Mouse (Mus musculus) hindbrain, embryonic 11.5 days (tissue): ENCODE data around the gene Gatd1. TPM values are rescaled to one million over a fixed set of nuclear protein-coding genes. Genes with fewer than 3 reads are reported as not detected.

ENCODE experiments used
- ATAC-seq: fragments of 200-750 bp; cut with Nextera tagmentation; 2 replicates; pipeline ENCODE4 v1.8.0; 2017; ENCODE audit warnings: mild to moderate bottlenecking, moderate TSS enrichment, moderate library complexity; ENCODE audit not compliant: low FRiP score
- DNase-seq: peaks from one replicate; pipeline ENCODE4 v3.0.0-alpha.2; 2015; ENCODE audit warnings: low spot score
- H3K27ac ChIP-seq: fragments of 300-500 bp; sonication (generic); 2 replicates; pipeline ENCODE4 v1.5.1; 2014; ENCODE audit warnings: mild to moderate bottlenecking, low read depth, low read length
- H3K27me3 ChIP-seq: fragments of 300-500 bp; sonication (generic); 2 replicates; pipeline ENCODE4 v1.6.1; 2014; ENCODE audit warnings: mild to moderate bottlenecking, low read length, moderate library complexity, mixed read lengths; ENCODE audit not compliant: control insufficient read depth, insufficient read depth
- H3K36me3 ChIP-seq: fragments of 300-500 bp; sonication (generic); 2 replicates; pipeline ENCODE4 v1.6.1; 2014; ENCODE audit warnings: mild to moderate bottlenecking, low read length, moderate library complexity, mixed read lengths; ENCODE audit not compliant: control insufficient read depth, insufficient read depth
- H3K4me1 ChIP-seq: fragments of 300-500 bp; sonication (generic); replicated peaks from 2 replicates; pipeline ENCODE4 v1.6.1; 2014; ENCODE audit warnings: low read length, mixed read lengths; ENCODE audit not compliant: control insufficient read depth, insufficient read depth
- H3K4me2 ChIP-seq: fragments of 300-500 bp; sonication (generic); replicated peaks from 2 replicates; pipeline ENCODE4 v1.6.1; 2014; ENCODE audit warnings: mild to moderate bottlenecking, low read depth, low read length
- H3K4me3 ChIP-seq: fragments of 300-500 bp; sonication (generic); 2 replicates; pipeline ENCODE4 v1.5.1; 2014; ENCODE audit warnings: low read depth, low read length
- H3K9ac ChIP-seq: fragments of 300-500 bp; sonication (generic); 2 replicates; pipeline ENCODE4 v1.6.1; 2014; ENCODE audit warnings: low read depth, low read length
- H3K9me3 ChIP-seq: fragments of 300-500 bp; sonication (generic); 2 replicates; pipeline ENCODE4 v1.6.1; 2016; ENCODE audit warnings: low read length; ENCODE audit not compliant: control insufficient read depth
- WGBS: fragments of 180-500 bp; shearing (Covaris S2); extraction: QIAGEN DNeasy Blood & Tissue Kit; methylation state at CpG from one replicate; pipeline ENCODE4 v1.1.7; 2014; 5-methylcytosine and 5-hydroxymethylcytosine counted together
- polyA plus RNA-seq: library from polyadenylated mRNA; unstranded; fragments of >200 nt; fragmentation: Nextera tagmentation; extraction: Ambion mirVana; gene quantifications from 2 replicates; pipeline ENCODE4 v1.2.1, GENCODE M21; 2014

Gene Gatd1
- polyA plus RNA-seq, 1 experiment from 2014 or later, result 48.1 TPM

DNA sequence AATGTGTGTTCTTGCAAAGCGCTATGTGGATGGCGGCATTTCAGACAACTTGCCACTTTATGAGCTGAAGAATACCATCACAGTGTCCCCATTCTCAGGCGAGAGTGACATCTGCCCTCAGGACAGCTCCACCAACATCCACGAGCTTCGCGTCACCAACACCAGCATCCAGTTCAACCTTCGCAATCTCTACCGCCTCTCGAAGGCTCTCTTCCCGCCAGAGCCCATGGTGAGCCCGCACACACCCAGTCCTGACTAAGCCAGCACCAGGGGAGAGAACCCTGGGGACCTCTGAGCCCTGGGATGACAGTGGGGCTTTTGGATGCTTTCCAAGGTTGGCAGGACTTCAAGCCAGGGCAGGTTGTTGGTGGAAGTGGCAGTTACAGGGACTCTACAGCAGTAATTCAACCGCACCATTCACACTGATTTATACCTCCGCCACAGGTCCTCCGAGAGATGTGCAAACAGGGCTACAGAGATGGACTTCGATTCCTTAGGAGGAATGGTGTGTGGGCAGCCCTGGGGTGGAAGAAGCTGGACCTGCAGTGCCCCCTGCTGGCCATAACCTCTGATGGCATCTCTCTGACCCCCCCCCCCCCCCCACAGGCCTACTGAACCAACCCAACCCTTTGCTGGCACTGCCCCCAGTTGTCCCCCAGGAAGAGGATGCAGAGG, 44.2 kb upstream of the Gatd1 start:
- Histone ChIP-seq H3K9ac (no peak overlapping the region), H3K9me3 (no peaks in the 10 kb centered on the region), H3K36me3 (no peaks in the 10 kb centered on the region), H3K4me3 (no peak overlapping the region), H3K4me1 (peaks cover 3% of the 10 kb centered on the region; the same call in 1 of the 2 replicates), H3K4me2 (no peak overlapping the region), H3K27me3 (peaks cover 40% of the 10 kb centered on the region), H3K27ac (no peak overlapping the region)
- 72% methylated on average over 15 of the region's 15 CpGs for whole genome bisulfite sequencing
- ATAC-seq (no peak), DNase-seq (peak; percentile 71)

DNA sequence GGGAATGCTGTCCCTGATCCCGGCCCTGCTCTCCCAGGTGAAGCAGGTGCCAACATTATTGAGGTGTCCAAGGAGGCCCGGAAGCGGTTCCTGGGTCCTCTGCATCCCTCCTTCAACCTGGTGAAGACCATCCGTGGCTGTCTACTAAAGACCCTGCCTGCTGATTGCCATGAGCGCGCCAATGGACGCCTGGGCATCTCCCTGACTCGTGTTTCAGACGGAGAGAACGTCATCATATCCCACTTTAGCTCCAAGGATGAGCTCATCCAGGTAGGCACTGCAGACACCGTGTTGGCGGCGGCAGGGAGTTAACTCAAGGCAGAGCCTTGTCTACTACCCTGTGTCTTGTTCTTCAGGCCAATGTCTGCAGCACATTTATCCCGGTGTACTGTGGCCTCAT, 43.3 kb upstream of the Gatd1 start:
- WGBS, result 91% methylated on average over 14 of the region's 14 CpGs
- no peak for DNase-seq
- Histone ChIP-seq H3K27ac (no peak overlapping the region), H3K27me3 (peaks cover 31% of the 10 kb centered on the region), H3K36me3 (no peaks in the 10 kb centered on the region), H3K4me1 (peaks cover 3% of the 10 kb centered on the region; the same call in 1 of the 2 replicates), H3K9ac (no peak overlapping the region), H3K4me2 (no peak overlapping the region), H3K9me3 (no peaks in the 10 kb centered on the region), H3K4me3 (no peak overlapping the region)
- no peak for ATAC-seq

DNA sequence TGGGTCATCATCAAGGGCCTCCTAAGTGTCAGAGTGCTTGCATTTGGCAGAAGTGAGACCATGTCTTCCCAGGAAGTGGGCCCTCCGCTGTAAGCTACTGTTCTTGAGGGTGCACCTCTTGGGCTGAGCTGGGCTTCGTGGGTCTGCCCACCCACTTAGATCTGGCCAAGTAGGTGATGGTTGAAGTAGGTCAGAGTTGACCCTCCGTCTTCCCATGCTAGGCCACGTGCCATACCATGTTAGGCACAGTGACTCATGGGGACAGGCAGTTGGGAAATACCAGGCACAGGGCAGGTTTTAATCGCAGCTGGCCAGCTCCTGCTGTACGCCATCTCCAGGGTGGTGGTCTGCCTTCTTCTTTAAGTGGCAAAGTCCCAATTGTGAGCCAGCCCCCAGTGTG, 42.8 kb upstream of the Gatd1 start:
- Histone ChIP-seq H3K4me3 (no peak overlapping the region), H3K9ac (no peak overlapping the region), H3K9me3 (no peaks in the 10 kb centered on the region), H3K4me2 (no peak overlapping the region), H3K4me1 (peaks cover 1% of the 10 kb centered on the region; the same call in 1 of the 2 replicates), H3K27me3 (peaks cover 26% of the 10 kb centered on the region), H3K36me3 (0 out of 2 replicates have a peak, but pooled peaks cover 2% of the 10 kb centered on the region), H3K27ac (no peak overlapping the region)
- no peak for DNase-seq
- no peak for ATAC-seq
- 89% methylated on average over 6 of the region's 6 CpGs for WGBS

DNA sequence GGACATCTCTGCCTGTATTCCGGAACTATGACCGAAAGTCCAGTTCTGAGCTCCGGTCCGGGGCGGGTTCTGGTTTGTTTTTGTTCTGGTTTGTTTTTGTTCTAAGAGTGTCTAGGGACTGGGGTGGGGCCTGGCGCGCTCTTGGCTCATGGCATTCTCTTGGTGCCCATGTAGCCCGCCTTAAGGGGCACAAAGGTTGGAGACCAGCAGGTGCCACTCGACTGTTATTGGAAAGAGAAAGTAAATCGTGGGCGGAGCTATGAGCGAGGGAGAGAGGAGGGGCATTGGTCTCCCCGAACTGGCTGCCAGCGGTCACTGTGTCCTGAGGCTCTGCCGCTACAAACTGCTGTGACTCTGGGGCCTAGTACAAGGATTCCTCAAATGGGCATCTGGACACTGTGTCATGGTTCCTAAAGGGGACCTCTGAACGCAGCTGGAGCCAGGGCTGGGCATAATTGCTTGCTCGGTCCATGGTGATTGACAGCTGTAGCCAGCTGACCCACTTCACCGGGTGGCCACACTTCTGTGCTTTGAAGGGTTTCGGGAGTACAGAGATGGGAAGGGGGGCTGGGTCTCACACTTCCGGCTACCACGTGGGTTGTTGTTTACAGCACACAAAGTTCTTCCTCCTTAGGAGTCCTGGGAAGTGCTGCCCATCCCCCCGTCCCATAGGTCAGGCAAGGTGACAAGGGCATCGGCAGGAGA, 41.8 kb upstream of the Gatd1 start:
- peak overlapping the region; percentile 66 for H3K9ac ChIP-seq
- no peaks in the 10 kb centered on the region; the same call in 1 of the 2 replicates for H3K4me1 ChIP-seq
- WGBS, result under 1% methylated on average over 23 of the region's 23 CpGs
- H3K27me3 ChIP-seq, result peaks cover 16% of the 10 kb centered on the region
- no peaks in the 10 kb centered on the region for H3K9me3 ChIP-seq
- 0 out of 2 replicates have a peak overlapping the region, but pooled peaks have one; percentile 45 for H3K27ac ChIP-seq
- H3K4me2 ChIP-seq, result peak overlapping the region; percentile 82
- DNase-seq (peak; percentile 64), ATAC-seq (peak; percentile 30)
- H3K36me3 ChIP-seq, result 0 out of 2 replicates have a peak, but pooled peaks cover 2% of the 10 kb centered on the region
- H3K4me3 ChIP-seq, result peak overlapping the region; percentile 53

DNA sequence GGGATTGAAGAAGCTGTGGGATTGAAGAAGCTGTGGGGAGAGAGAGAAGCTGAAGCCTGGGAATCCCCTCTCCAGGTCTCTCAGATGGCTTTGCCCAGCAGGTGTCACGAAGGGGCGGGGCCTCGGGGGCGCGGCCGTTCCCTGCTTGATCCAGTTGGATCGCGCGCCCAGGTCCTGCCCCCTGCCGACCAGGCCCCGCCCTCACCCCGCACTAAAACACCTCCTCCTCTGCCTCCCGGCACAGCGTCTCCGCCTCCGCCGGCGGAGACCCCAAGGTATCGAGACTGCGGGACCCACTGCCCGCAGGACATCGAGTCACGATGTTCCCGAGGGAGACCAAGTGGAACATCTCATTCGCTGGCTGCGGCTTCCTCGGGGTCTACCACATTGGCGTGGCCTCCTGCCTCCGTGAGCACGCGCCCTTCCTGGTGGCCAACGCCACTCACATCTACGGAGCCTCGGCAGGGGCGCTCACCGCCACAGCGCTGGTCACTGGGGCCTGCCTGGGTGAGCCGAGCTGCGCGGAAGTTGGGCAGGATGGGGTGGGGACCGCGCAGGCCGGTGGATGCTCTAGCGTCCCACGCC, 41.1 kb upstream of the Gatd1 start, which contains the start of gene Pnpla2:
Gene Pnpla2, plus strand, starts transcription at position 232 of the 585 bp plus-strand sequence.
- 1% methylated on average over 45 of the region's 45 CpGs for WGBS
- no peaks in the 10 kb centered on the region; the same call in 1 of the 2 replicates for H3K4me1 ChIP-seq
- H3K27me3 ChIP-seq, result peaks cover 9% of the 10 kb centered on the region
- H3K9me3 ChIP-seq, result no peaks in the 10 kb centered on the region
- 0 out of 2 replicates have a peak, but pooled peaks cover 2% of the 10 kb centered on the region for H3K36me3 ChIP-seq
- peak within 1 kb of the TSS; percentile 53 for H3K4me3 ChIP-seq
- peak within 1 kb of the TSS; percentile 66 for H3K9ac ChIP-seq
- ATAC-seq (peak; percentile 82), DNase-seq (peak; percentile 89)
- peak within 1 kb of the TSS; percentile 82 for H3K4me2 ChIP-seq
- H3K27ac ChIP-seq, result 0 out of 2 replicates have a peak within 1 kb of the TSS, but pooled peaks have one; percentile 45

DNA sequence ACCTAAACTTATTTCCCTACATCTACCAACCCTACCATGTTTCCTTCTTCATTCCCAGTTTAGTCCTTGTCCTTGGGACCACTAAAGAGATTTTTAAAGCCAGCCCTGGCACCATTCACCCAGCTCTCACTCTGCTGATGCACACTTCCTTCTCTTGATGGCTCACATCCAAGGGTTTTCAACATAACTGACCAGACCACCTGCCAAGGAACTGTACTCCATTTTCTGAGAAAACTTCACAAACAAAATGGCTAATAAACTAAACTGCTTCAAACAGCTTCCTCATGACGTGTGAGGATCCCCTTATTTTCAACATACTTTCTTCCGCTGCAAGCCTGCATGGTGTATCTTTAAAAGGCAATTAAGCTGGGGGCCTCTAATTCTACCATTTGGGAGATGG, 39.7 kb upstream of the Gatd1 start:
- DNase-seq, result no peak
- peaks cover 2% of the 10 kb centered on the region for H3K4me1 ChIP-seq
- H3K9ac ChIP-seq, result no peak overlapping the region
- H3K27ac ChIP-seq, result no peak overlapping the region
- H3K4me3 ChIP-seq, result no peak overlapping the region
- no peaks in the 10 kb centered on the region for H3K27me3 ChIP-seq
- 0 out of 2 replicates have a peak, but pooled peaks cover 2% of the 10 kb centered on the region for H3K36me3 ChIP-seq
- WGBS, result 87% methylated on average over 2 of the region's 2 CpGs
- H3K4me2 ChIP-seq, result no peak overlapping the region
- ATAC-seq, result no peak
- H3K9me3 ChIP-seq, result no peaks in the 10 kb centered on the region

DNA sequence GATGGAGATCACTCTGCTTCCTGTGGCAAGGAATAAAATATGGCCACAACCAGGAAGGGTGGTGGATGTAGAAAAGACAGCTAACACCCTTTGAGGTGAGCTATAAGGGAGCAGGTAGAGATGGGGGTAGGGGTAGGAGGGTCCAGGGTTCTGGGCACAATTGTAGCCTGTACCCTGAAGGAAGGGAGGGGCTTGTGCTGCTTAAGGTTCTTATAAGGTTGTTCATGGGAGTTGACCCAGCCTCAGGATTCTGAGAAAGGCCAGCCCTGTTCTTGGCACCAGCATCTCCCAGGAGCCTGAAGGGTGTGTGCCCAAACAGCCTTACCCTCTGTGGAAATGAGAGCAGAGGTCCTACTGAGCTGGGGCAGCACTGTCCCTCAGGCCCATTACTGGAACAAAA, 38.0 kb upstream of the Gatd1 start:
- Histone ChIP-seq H3K9ac (no peak overlapping the region), H3K9me3 (no peaks in the 10 kb centered on the region), H3K27ac (no peak overlapping the region), H3K4me1 (peaks cover 4% of the 10 kb centered on the region), H3K4me3 (no peak overlapping the region), H3K27me3 (no peaks in the 10 kb centered on the region), H3K36me3 (0 out of 2 replicates have a peak, but pooled peaks cover 2% of the 10 kb centered on the region), H3K4me2 (no peak overlapping the region)
- no peak for ATAC-seq
- no peak for DNase-seq

DNA sequence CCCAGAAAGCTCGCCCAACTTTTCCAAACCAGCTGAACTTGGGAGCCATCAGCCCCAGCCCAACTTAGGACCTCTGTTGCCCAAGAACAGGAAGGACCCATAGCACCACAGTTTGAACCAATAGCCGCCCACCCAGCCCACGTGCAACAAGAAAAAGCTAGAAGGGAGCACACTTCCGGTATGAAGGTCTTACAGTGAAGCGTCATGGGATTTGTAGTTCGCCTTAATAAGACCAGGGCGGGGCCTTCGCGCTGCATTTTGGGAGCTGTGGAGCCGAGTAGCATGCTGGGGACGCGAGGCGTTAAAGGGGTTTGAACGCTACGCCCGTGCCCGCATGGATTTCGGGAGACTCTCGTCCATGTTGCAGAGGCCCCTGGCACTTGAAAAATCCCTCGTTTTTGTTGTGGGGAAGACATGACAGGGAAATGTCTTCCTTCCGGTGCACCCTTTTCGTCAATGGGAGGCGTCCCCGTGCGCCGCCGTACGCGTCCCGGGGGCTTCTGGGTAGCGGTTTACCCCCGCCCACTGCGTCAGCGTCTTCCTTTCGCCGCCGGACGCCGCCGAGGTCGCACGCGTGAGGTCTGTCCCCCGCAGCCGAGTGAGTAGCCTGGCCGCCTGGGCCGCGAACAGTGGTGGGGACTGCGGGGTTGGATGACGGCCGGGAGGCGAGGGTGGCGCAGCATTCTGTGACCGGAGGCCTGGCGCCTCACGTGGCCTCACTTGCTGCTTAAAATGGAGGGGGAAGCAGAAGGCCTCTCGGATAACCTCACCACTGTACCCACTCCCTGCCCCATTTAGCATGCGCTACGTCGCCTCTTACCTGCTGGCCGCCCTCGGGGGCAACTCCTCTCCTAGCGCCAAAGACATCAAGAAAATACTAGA, 33.4 kb upstream of the Gatd1 start, which contains the start of gene Rplp2:
Gene Rplp2, plus strand, starts transcription at position 261 of the 882 bp plus-strand sequence.
- Histone ChIP-seq H3K9me3 (no peaks in the 10 kb centered on the region), H3K4me3 (peak within 1 kb of the TSS; percentile 87), H3K9ac (peak within 1 kb of the TSS; percentile 90), H3K36me3 (0 out of 2 replicates have a peak, but pooled peaks cover 2% of the 10 kb centered on the region), H3K4me2 (peak within 1 kb of the TSS; percentile 55), H3K4me1 (peaks cover 11% of the 10 kb centered on the region), H3K27me3 (no peaks in the 10 kb centered on the region), H3K27ac (peak within 1 kb of the TSS; percentile 74)
- DNase-seq (peak; percentile 93), ATAC-seq (peak; percentile 90)
- under 1% methylated on average over 63 of the region's 63 CpGs for WGBS
